Mouse (Mus musculus): Measurements from ENCODE around the gene Gstp1.

DNA sequence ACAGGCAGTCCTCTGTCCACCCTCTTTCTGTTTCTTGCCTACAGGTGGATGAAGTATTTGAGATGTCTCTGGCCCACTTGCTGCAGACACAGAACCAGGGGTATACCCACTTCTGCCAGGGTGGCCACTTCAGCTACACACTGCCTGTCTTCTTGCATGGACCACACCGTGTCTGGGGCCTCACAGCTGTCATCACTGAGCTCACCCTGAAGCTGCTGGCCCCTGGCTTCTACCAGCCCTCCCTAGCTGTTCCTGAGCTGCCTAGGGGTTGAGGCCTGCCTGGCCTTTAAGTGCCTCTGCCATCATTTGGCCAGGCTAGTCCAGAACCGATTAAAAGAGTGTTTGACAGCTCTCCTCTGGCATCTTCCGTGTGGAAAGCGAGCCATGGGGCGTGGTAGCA is 36.0 kb downstream of the Gstp1 start:
- TF ChIP-seq CTCF (IDR thresholded peaks at IDR 0.05; ENCODE audit: low read depth) = no peak
- TF ChIP-seq EP300 (IDR thresholded peaks at IDR 0.05; ENCODE audit: low read depth) = no peak

Data from heart, postnatal 0 days (tissue).